Mouse (Mus musculus): ENCODE results near the gene Arl13a. TPM values are rescaled to one million over a fixed set of nuclear protein-coding genes. Genes with fewer than 3 reads are reported as not detected.

The Arl13a gene
- polyA plus RNA-seq (2014; fragmentation: Illumina TruSeq; extraction: RNeasy Lipid Tissue Mini Kit (QIAGEN cat#74804); ENCODE audit: low read depth, low replicate concordance): not detected

DNA sequence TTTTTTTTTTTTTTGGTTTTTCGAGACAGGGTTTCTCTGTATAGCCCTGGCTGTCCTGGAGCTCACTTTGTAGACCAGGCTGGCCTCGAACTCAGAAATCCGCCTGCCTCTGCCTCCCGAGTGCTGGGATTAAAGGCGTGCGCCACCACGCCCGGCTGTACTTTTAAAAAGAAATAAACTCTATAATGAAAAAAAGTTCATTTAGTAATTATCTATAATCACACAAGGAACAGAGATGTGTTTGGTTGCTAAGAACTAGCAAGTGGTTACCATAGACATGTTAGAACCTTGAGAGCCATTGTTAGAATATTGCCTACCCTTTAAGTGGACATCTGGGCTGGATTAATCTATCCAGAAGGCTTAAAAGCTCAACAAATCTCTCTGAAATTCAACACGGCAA is at the start of gene Arl13a:
Gene Arl13a (plus strand): TSS at position 301 of the 400 bp plus-strand sequence.

DNA sequence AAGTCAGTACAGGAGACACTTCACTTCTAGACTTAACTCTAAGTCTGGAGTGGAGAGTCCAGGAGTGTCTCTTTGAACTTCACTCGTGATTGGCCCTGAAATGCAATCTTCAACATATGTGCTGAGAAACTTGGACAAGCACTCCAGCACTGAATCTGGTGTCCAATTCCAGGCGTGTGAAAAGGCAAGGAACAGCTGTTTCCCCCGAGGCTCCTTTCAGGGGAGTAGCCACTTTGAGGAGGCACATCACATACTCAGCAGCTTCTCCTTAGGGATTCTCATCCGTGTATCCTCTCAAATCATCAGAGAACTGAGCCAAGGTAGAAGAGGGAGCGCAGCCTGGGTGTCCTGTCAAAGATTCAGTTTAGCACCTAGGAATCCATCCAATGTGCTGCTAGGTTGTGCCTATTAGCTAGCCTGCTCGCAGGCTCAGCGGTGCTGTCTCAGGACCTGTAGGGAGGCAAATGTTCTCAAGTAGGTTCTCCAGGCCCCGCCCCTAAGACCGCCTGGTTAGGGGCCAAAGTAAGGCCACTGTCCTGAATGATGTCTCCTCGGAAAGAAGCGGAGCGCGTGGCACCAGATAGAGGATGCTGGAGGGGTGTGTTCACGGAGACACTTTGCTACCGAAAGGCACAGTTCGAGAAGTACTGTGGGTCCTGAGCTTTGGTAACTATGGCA is 25.1 kb upstream of the Arl13a start, which contains the start of gene Xkrx:
Gene Xkrx (minus strand): TSS at position 34 of the 678 bp plus-strand sequence.

DNA sequence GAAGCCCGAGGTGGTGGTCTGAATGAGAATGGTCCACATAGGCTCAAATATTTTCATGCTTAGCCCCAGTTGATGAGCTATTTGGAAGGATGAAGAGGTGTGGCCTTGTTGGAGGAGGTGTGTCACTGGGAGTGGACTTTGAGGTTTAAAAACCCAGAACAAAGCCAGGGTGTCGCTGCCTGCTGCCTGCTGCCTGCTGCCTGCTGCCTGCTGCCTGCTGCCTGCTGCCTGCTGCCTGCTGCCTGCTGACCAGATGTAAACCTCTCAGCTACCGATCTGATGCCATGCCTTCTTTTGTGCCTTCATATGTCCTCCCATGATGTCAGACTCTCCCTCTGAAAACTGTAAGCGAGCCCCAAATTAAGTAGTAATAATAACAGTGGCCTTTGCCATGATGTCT is 34.6 kb downstream of the Arl13a start, which contains the start of gene Nox1:
Gene Nox1 (minus strand): TSS at position 101 of the 400 bp plus-strand sequence.

Other genes with a start within 250 kb of the Arl13a start
- 18.4 TPM for gene Sytl4, start 205.7 kb upstream of the Arl13a start, polyA plus RNA-seq (2014; fragmentation: Illumina TruSeq; extraction: RNeasy Lipid Tissue Mini Kit (QIAGEN cat#74804); ENCODE audit: low read depth, low replicate concordance)
- 70.4 TPM for gene Cstf2, start 128.3 kb upstream of the Arl13a start, polyA plus RNA-seq (2014; fragmentation: Illumina TruSeq; extraction: RNeasy Lipid Tissue Mini Kit (QIAGEN cat#74804); ENCODE audit: low read depth, low replicate concordance)
- 0.52 TPM for gene Xkrx, start 25.4 kb upstream of the Arl13a start, polyA plus RNA-seq (2014; fragmentation: Illumina TruSeq; extraction: RNeasy Lipid Tissue Mini Kit (QIAGEN cat#74804); ENCODE audit: low read depth, low replicate concordance)
- gene Nox1, start 34.5 kb downstream of the Arl13a start, polyA plus RNA-seq (2014; fragmentation: Illumina TruSeq; extraction: RNeasy Lipid Tissue Mini Kit (QIAGEN cat#74804); ENCODE audit: low read depth, low replicate concordance): not detected
- gene Trmt2b, start 89.5 kb downstream of the Arl13a start, polyA plus RNA-seq (2014; fragmentation: Illumina TruSeq; extraction: RNeasy Lipid Tissue Mini Kit (QIAGEN cat#74804); ENCODE audit: low read depth, low replicate concordance): 68.2 TPM
- gene Tmem35a, start 107.7 kb downstream of the Arl13a start, polyA plus RNA-seq (2014; fragmentation: Illumina TruSeq; extraction: RNeasy Lipid Tissue Mini Kit (QIAGEN cat#74804); ENCODE audit: low read depth, low replicate concordance): 1,214 TPM
- gene Cenpi, start 120.6 kb downstream of the Arl13a start, polyA plus RNA-seq (2014; fragmentation: Illumina TruSeq; extraction: RNeasy Lipid Tissue Mini Kit (QIAGEN cat#74804); ENCODE audit: low read depth, low replicate concordance): 6.3 TPM
- gene Drp2, start 217.1 kb downstream of the Arl13a start, polyA plus RNA-seq (2014; fragmentation: Illumina TruSeq; extraction: RNeasy Lipid Tissue Mini Kit (QIAGEN cat#74804); ENCODE audit: low read depth, low replicate concordance): 0.41 TPM